ENCODE assay signal across 16 mouse cellular contexts in genomic region chr17:90130836-90131235, GRCm38 (mm10).
A peak's percentile ranks its signal among the peaks of the same experiment; 100 is the strongest.
DNase-seq lines count a peak whose midpoint lies in the region; ATAC-seq and TF ChIP-seq lines count a peak whose summit lies in the region.
"Had no signal": no experiment of that assay in that cellular context is flagged by ENCODE, and none has a peak within 500 bp of the region (broad histone marks: within the 10 kb centered on the region; RNA-seq: fewer than 3 reads in every experiment).

No protein-coding gene starts in this region.

- H3K9me3 ChIP-seq in forebrain, embryonic 12.5 days = no peaks in the 10 kb centered on the region
- no peaks in the 10 kb centered on the region for H3K9me3 ChIP-seq in forebrain, embryonic 16.5 days (ENCODE audit: control insufficient read depth, low read length)
- no peaks in the 10 kb centered on the region for H3K9me3 ChIP-seq in midbrain, postnatal 0 days (ENCODE audit: low read length)
- H3K9me3 ChIP-seq in midbrain, embryonic 15.5 days = no peaks in the 10 kb centered on the region

- no peaks in the 10 kb centered on the region for H3K36me3 ChIP-seq in forebrain, embryonic 12.5 days (replicated peaks)
- no peaks in the 10 kb centered on the region for H3K36me3 ChIP-seq in forebrain, embryonic 16.5 days (ENCODE audit: control insufficient read depth, insufficient read depth)
- no peaks in the 10 kb centered on the region for H3K36me3 ChIP-seq in midbrain, postnatal 0 days (ENCODE audit: insufficient read depth, low read length)
- no peaks in the 10 kb centered on the region for H3K36me3 ChIP-seq in midbrain, embryonic 15.5 days (replicated peaks)

- DNase-seq in midbrain, postnatal 0 days (ENCODE audit: low spot score) = peak; percentile 8
- DNase-seq in cerebellum, adult 9-10 months = peak; percentile 75
- no peak for DNase-seq in ovary, postnatal 36 days (ENCODE audit: low spot score)
- no peak for DNase-seq in heart, postnatal 10 days
- DNase-seq: adrenal gland, postnatal 14 days; gastrocnemius, adult 2 months; kidney, adult 9 months; layer of hippocampus, postnatal 36 days; midbrain, embryonic 14.5 days; thymus, postnatal 4 days had no signal

- no peaks in the 10 kb centered on the region for H3K27me3 ChIP-seq in forebrain, embryonic 12.5 days
- H3K27me3 ChIP-seq in forebrain, embryonic 16.5 days (replicated peaks; ENCODE audit: control insufficient read depth, insufficient read depth, low read length) = no peaks in the 10 kb centered on the region
- H3K27me3 ChIP-seq in midbrain, postnatal 0 days (ENCODE audit: insufficient read depth, low read length) = no peaks in the 10 kb centered on the region
- no peaks in the 10 kb centered on the region for H3K27me3 ChIP-seq in midbrain, embryonic 15.5 days (replicated peaks)

- no peak for TF ChIP-seq CTCF in midbrain, postnatal 0 days (IDR thresholded peaks at IDR 0.05)

- no peak overlapping the region for H3K27ac ChIP-seq in forebrain, embryonic 12.5 days
- H3K27ac ChIP-seq in forebrain, embryonic 16.5 days (ENCODE audit: low read length) = no peak overlapping the region
- no peak overlapping the region for H3K27ac ChIP-seq in midbrain, postnatal 0 days (ENCODE audit: low read depth, low read length)
- H3K27ac ChIP-seq in midbrain, embryonic 15.5 days = no peak overlapping the region
- H3K27ac ChIP-seq: gastrocnemius, adult 2 months; liver, embryonic 14.5 days had no signal

- H3K4me3 ChIP-seq in forebrain, embryonic 12.5 days (replicated peaks) = no peak overlapping the region
- no peak overlapping the region for H3K4me3 ChIP-seq in forebrain, embryonic 16.5 days (replicated peaks; ENCODE audit: low read length)
- H3K4me3 ChIP-seq in midbrain, postnatal 0 days (ENCODE audit: low read depth, low read length) = no peak overlapping the region
- no peak overlapping the region for H3K4me3 ChIP-seq in midbrain, embryonic 15.5 days
- H3K4me3 ChIP-seq: gastrocnemius, adult 2 months had no signal

- no peaks in the 10 kb centered on the region for H3K4me1 ChIP-seq in forebrain, embryonic 12.5 days
- H3K4me1 ChIP-seq in forebrain, embryonic 16.5 days (replicated peaks; ENCODE audit: control insufficient read depth, insufficient read depth, low read length) = no peaks in the 10 kb centered on the region
- H3K4me1 ChIP-seq in midbrain, postnatal 0 days (ENCODE audit: insufficient read depth, low read length) = no peaks in the 10 kb centered on the region
- H3K4me1 ChIP-seq in midbrain, embryonic 15.5 days = no peaks in the 10 kb centered on the region

- WGBS in forebrain, embryonic 12.5 days = 74% methylated on average over 11 of the region's 12 CpGs
- WGBS in forebrain, embryonic 16.5 days = 77% methylated on average over 11 of the region's 12 CpGs
- 71% methylated on average over 12 of the region's 12 CpGs for WGBS in midbrain, postnatal 0 days
- WGBS in midbrain, embryonic 15.5 days = 72% methylated on average over 12 of the region's 12 CpGs

- intact Hi-C loops in heart, postnatal 10 days (cut with DNase I) = no loop called here

- H3K9ac ChIP-seq in forebrain, embryonic 12.5 days = no peak overlapping the region
- H3K9ac ChIP-seq in forebrain, embryonic 16.5 days (replicated peaks; ENCODE audit: low read depth, low read length) = no peak overlapping the region
- no peak overlapping the region for H3K9ac ChIP-seq in midbrain, postnatal 0 days (replicated peaks; ENCODE audit: low read length, poor library complexity, severe bottlenecking)
- no peak overlapping the region for H3K9ac ChIP-seq in midbrain, embryonic 15.5 days
- H3K9ac ChIP-seq: liver, embryonic 14.5 days had no signal

- 0 out of 2 replicates have a peak, but pooled peaks have one; percentile 23 for ATAC-seq in forebrain, embryonic 12.5 days (ENCODE audit: low FRiP score)
- no peak for ATAC-seq in forebrain, embryonic 16.5 days
- no peak for ATAC-seq in midbrain, postnatal 0 days (ENCODE audit: low FRiP score)
- ATAC-seq in midbrain, embryonic 15.5 days (replicated peaks) = no peak
- ATAC-seq: activated CD4-positive, CD25-positive, alpha-beta regulatory T cell, adult 4 months; forebrain, embryonic 14.5 days had no signal

- H3K4me2 ChIP-seq in forebrain, embryonic 12.5 days = no peak overlapping the region
- H3K4me2 ChIP-seq in forebrain, embryonic 16.5 days (ENCODE audit: low read length) = no peak overlapping the region
- no peak overlapping the region for H3K4me2 ChIP-seq in midbrain, postnatal 0 days (ENCODE audit: low read depth, low read length, poor library complexity, severe bottlenecking)
- no peak overlapping the region for H3K4me2 ChIP-seq in midbrain, embryonic 15.5 days

Comparison
In these comparisons a context has a peak if more than half of its experiments do, and no peak if none do; other contexts are left out.
1. DNase-seq: peak in midbrain, postnatal 0 days (single experiment) and cerebellum, adult 9-10 months (single experiment); none in ovary, postnatal 36 days (single experiment) and heart, postnatal 10 days (0 of 2).